Mouse (Mus musculus): ENCODE results near the gene Ndufa7.
A peak's percentile ranks its signal among the peaks of the same experiment; 100 is the strongest.
"Not testable (repeated sequence)": the region's sequence is repeated elsewhere in the genome, so short reads cannot be mapped to it uniquely, and the experiment has no call there.

Ndufa7 gene

GRCm38 (mm10) chr17:33810334-33811141, 13.8 kb upstream of the Ndufa7 start, which contains the start of gene Kank3:
Gene Kank3, plus strand, starts transcription at chr17:33810519.
- ATAC-seq (ENCODE audit: insufficient number of reproducible peaks, low FRiP score, low TSS enrichment), result peak; percentile 82

DNA sequence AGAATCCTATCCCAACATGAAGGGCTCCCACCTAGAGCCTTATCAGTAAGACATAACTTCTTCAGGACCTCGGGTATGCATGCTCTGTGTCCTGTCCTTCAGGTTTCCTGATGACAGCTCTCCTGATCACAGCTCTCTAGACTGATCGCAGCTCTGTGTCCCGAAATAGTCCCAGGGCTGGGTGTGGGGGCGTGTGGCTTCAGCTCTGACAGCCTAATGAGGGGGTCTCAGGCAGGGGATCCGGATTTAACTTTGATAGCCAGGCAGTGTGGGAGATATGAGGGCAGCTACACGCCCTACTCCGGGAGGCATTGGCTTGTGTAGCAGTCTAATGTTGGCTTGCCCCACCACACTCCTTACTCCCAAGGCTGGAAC, 13.2 kb upstream of the Ndufa7 start:
- no peak for ATAC-seq (ENCODE audit: insufficient number of reproducible peaks, low FRiP score, low TSS enrichment)

DNA sequence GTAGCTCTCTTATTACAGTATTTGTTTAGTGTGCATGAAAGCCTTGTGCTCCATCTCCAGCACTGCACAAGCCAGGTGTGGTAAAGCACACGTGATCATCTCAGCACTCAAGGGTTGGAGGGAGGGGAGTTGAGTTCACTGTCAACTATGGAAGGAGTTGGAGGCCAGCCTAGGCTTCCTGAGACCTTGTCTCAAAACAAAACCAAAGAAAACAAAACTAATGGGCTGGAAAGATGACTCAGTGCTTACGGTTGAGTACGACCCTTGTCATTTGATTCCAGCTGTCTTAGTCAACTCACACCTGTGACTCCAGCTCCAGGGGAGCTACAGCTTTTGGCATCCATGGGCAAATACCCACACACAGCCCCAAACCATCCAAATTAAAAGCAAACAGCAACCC, 11.9 kb upstream of the Ndufa7 start:
- ATAC-seq (ENCODE audit: insufficient number of reproducible peaks, low FRiP score, low TSS enrichment), result no peak

- no peak for ATAC-seq (ENCODE audit: insufficient number of reproducible peaks, low FRiP score, low TSS enrichment)
Observed at GRCm38 (mm10) chr17:33812990-33813389, 11.4 kb upstream of the Ndufa7 start.

DNA sequence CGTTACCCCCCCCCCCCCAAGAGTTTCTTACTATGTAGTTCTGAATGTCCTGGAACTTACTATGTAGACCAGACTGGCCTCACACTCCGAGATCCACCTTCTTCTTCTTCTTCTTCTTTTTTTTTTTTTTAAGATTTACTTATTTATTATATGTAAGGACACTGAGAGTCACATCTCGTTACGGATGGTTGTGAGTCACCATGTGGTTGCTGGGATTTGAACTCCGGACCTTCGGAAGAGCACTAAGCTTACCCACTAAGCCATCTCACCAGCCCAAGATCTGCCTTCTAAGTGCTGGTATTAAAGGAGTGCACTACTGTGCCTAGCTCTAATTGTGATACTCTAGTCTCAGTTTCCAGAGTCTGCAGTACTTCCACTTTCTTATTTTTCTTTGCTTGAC, 9.0 kb upstream of the Ndufa7 start:
- no peak for ATAC-seq (ENCODE audit: insufficient number of reproducible peaks, low FRiP score, low TSS enrichment)

DNA sequence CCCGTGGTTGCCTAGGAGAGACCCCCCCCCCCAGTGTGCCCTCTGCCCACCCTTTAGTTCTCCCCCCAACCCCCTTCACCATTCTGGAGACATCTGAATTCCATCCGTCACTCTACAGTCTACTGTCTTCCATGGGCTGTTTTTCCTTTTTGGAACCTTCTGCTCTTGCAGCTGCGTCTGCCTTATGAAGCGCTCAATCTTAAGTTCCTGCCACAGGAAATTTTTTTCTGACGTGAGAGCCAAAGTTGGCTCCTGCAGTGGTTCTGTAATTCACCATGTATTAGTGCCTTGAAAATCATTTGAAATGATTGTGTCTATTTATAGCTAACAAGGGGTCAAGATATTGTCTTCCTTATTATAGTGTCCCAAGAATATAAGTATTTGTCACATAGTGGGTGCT, 7.8 kb upstream of the Ndufa7 start:
- no peak for ATAC-seq (ENCODE audit: insufficient number of reproducible peaks, low FRiP score, low TSS enrichment)

- peak; percentile 91 for ATAC-seq (ENCODE audit: insufficient number of reproducible peaks, low FRiP score, low TSS enrichment)
Observed at GRCm38 (mm10) chr17:33817184-33817968, 7.0 kb upstream of the Ndufa7 start.

DNA sequence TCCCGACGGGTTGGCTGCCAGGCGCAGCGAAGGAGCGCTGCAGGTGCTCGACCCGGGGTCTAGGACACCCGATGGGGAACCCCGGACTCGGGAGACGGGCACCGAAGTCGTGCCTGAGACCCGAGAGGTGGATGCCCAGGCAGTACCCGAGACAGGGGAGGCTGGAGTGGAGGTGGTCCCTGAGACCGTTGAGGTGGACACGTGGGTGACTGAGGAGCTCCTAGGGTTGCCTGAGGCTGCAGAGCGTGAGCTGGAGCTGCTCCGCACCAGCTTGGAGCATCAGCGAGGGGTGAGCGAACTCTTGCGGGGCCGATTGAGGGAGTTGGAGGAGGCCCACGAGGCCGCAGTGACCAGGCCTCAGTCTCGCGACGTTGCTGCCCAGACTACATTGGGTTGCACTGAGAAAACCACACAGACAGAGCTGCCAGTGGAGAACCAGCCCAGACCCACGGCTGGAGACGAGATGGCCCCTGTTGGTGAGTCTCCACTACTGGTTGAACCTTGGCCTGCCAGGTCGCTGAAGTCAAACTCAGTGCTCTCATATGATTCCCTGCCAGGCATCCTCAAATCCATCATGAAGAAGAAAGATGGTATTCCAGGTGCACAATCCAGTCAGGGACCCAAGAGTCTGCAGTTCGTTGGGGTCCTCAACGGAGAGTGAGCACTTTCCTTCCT, 6.3 kb upstream of the Ndufa7 start:
- peak; percentile 10; the same call in 1 of the 2 replicates for ATAC-seq (ENCODE audit: insufficient number of reproducible peaks, low FRiP score, low TSS enrichment)

DNA sequence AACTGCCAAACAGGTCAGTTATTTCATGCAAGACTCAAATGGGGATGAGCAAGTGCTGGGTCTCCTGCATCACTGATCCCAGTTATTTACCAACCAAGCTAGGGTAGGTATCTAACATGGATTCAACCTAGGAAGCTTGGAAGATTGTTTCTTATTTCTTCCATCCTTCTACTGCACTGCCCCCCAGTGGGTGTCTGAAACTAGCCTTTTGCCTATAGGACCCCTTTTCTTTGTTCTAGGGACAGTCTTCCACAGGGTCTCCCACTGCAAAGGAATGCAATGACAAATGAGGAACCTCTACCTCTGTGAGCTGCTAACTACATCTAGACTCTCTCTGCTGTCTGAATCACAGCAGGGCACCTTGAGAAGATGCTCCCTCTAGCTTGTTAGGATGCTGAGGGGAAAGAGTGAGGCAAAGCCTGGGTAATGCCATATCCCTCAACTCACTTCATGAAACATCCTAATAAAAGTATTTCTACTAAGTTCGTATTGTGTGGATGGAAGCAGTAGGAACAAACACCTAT, 1.9 kb upstream of the Ndufa7 start:
- no peak for ATAC-seq (ENCODE audit: insufficient number of reproducible peaks, low FRiP score, low TSS enrichment)

GRCm38 (mm10) chr17:33823171-33823570, 1.2 kb upstream of the Ndufa7 start:
- ATAC-seq (ENCODE audit: insufficient number of reproducible peaks, low FRiP score, low TSS enrichment), result not testable (repeated sequence)

GRCm38 (mm10) chr17:33824997-33825330, 592 bp downstream of the Ndufa7 start:
- ATAC-seq (ENCODE audit: insufficient number of reproducible peaks, low FRiP score, low TSS enrichment), result not testable (repeated sequence)

DNA sequence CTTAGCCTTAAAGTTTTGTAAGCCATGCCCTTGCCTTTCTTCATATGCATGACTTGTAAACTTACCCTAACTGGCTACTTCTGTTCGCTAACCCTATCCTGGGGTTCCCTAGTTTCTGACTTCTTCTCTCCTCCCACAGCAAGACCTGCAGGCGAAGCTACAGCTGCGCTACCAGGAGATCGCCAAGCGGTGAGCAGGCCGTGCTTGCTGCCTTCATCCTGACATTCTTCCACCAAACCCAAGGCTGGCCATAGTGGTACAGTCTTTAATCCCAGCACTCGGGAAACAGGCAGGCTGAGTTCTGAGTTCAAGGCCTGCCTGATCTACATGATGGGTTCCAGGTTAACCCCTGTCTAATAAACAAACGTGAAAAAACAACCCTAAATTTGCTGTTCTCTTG, 1.1 kb downstream of the Ndufa7 start:
- no peak for ATAC-seq (ENCODE audit: insufficient number of reproducible peaks, low FRiP score, low TSS enrichment)

- no peak for ATAC-seq (ENCODE audit: insufficient number of reproducible peaks, low FRiP score, low TSS enrichment)
Observed at GRCm38 (mm10) chr17:33826850-33827249, 2.5 kb downstream of the Ndufa7 start.

GRCm38 (mm10) chr17:33828892-33829291, 4.5 kb downstream of the Ndufa7 start:
- no peak for ATAC-seq (ENCODE audit: insufficient number of reproducible peaks, low FRiP score, low TSS enrichment)

DNA sequence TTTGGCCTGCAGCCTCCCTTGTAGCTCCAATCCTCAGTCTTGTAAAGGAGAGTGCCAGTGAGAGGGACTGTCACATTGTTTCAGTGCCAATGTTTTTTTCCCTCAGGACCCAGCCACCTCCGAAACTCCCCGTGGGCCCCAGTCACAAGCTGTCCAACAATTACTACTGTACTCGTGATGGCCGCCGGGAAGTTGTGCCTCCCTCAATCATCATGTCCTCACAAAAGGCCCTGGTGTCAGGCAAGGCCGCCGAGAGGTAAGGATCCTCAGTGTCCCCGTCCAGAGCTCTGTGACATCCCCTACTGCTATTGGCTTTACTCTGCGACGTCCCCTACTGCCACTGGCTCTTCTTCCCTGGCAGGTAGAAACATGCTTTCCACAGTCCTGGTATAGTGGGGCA, 5.2 kb downstream of the Ndufa7 start:
- no peak for ATAC-seq (ENCODE audit: insufficient number of reproducible peaks, low FRiP score, low TSS enrichment)

- ATAC-seq (ENCODE audit: insufficient number of reproducible peaks, low FRiP score, low TSS enrichment), result peak; percentile 95
Observed at GRCm38 (mm10) chr17:33842966-33843795, 18.8 kb downstream of the Ndufa7 start, which contains the start of gene Cd320. Gene Cd320, plus strand, starts transcription at chr17:33843091.

GRCm38 (mm10) chr17:33844196-33844595, 19.8 kb downstream of the Ndufa7 start:
- no peak for ATAC-seq (ENCODE audit: insufficient number of reproducible peaks, low FRiP score, low TSS enrichment)

DNA sequence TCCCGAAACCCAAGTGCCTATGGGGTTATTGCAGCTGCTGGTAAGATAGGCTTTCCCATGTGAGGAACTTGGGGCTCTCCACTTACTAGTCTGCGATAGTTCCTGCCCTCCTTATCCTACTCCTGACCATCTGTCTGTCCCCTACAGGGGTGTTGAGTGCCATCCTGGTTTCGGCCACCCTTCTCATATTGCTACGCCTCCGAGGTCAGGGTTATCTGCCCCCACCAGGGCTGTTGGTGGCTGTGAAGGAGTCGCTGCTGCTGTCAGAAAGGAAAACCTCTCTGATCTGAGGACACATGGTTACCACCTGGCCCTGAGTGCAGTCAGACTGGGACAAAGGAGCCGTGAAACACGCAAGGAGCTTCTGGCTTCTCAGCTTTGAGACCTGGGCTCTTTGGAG, 23.8 kb downstream of the Ndufa7 start:
- no peak for ATAC-seq (ENCODE audit: insufficient number of reproducible peaks, low FRiP score, low TSS enrichment)

GRCm38 (mm10) chr17:33851331-33851730, 27.0 kb downstream of the Ndufa7 start:
- ATAC-seq (ENCODE audit: insufficient number of reproducible peaks, low FRiP score, low TSS enrichment), result no peak

- ATAC-seq (ENCODE audit: insufficient number of reproducible peaks, low FRiP score, low TSS enrichment), result no peak
Observed at GRCm38 (mm10) chr17:33857816-33858215, 33.4 kb downstream of the Ndufa7 start.
